Mouse (Mus musculus): ENCODE measurements around the gene 4930564D02Rik. TPM values are rescaled to one million over a fixed set of nuclear protein-coding genes. Genes with fewer than 3 reads are reported as not detected.

Gene 4930564D02Rik
- polyA plus RNA-seq, 1 experiment, result not detected

DNA sequence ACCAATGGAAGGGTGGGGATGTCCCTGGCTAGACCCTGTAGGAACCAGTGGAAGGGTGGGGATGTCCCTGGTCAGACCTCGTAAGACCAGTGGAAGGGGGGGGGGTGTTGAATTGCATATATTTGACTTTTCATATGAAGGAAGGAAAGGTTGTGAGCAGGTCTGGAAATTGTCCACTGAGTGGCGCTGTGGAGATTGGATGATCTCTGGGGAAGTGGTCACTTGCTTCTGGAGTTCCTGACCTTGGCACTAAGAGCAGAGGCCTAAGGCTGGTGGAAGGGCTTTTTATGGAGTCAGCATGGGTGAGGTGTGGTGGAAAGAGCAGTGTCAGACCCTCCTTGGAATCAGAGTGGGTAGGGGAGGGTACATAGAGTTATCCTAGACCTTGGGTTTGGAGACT is 27.8 kb downstream of the 4930564D02Rik start:
- no peaks in the 10 kb centered on the region for H3K4me1 ChIP-seq (replicated peaks; ENCODE audit: control insufficient read depth, insufficient read depth, low read length)
- WGBS, result 76% methylated on average over 2 of the region's 2 CpGs
- TF ChIP-seq CTCF (IDR thresholded peaks at IDR 0.05; ENCODE audit: borderline replicate concordance, control insufficient read depth, extremely low read depth, insufficient read depth, low read length, poor library complexity) (no peak), POLR2A (IDR thresholded peaks at IDR 0.05; ENCODE audit: control insufficient read depth, extremely low read depth, insufficient read depth, low read length, poor library complexity) (no peak)
- no peaks in the 10 kb centered on the region for H3K27me3 ChIP-seq (ENCODE audit: control insufficient read depth, insufficient read depth, low read length)
- no peaks in the 10 kb centered on the region for H3K36me3 ChIP-seq (ENCODE audit: control insufficient read depth, insufficient read depth, low read length)
- DNase-seq, result no peak
- H3K27ac ChIP-seq (ENCODE audit: control insufficient read depth, insufficient read depth, low read length), result no peak overlapping the region
- no peak overlapping the region for H3K4me3 ChIP-seq (ENCODE audit: control insufficient read depth, insufficient read depth, low read length)

DNA sequence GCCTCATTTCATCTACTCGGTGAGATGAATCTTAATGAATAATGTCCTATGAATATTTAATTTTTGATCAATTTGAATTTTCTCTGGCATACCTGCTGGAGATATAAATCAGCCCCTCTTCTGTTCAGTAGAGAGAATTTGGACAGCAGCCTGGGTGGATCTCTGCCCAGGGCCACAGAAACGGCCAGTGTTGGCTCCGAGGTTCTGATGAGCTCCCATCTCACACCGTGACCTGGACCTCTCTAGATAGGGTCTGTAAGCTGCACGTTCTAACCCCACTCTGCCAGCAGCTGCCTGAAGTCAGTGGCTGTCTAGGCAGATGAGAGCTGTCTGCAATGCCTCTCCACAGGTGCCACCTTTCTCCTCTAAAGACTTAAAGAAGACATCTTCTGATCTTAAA is 28.4 kb downstream of the 4930564D02Rik start:
- H3K36me3 ChIP-seq (ENCODE audit: control insufficient read depth, insufficient read depth, low read length), result no peaks in the 10 kb centered on the region
- no peaks in the 10 kb centered on the region for H3K4me1 ChIP-seq (replicated peaks; ENCODE audit: control insufficient read depth, insufficient read depth, low read length)
- no peak for TF ChIP-seq POLR2A (IDR thresholded peaks at IDR 0.05; ENCODE audit: control insufficient read depth, extremely low read depth, insufficient read depth, low read length, poor library complexity)
- no peak for TF ChIP-seq CTCF (IDR thresholded peaks at IDR 0.05; ENCODE audit: borderline replicate concordance, control insufficient read depth, extremely low read depth, insufficient read depth, low read length, poor library complexity)
- DNase-seq, result no peak
- H3K4me3 ChIP-seq (ENCODE audit: control insufficient read depth, insufficient read depth, low read length), result no peak overlapping the region
- WGBS, result 94% methylated on average over 5 of the region's 5 CpGs
- H3K27me3 ChIP-seq (ENCODE audit: control insufficient read depth, insufficient read depth, low read length), result no peaks in the 10 kb centered on the region
- no peak overlapping the region for H3K27ac ChIP-seq (ENCODE audit: control insufficient read depth, insufficient read depth, low read length)

DNA sequence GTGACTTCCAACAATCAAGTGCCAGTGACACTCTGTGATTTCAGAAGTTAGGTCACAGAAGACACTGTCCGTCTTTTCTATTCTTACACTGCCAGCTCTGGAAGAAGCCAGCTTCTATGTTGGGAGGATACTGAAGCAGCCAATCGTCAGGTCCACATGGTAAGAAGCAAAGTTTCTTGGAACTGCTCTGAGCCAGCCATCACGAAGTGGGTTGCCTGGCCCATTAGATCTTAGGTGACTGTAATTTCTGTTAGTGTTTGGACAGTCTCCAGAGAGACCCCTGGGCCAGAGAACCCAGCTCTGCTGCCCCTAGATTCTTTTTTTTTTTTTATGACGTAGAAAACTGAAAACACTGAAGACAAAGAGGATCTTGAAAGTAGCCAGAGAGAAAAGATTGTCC is 30.9 kb downstream of the 4930564D02Rik start:
- no peak overlapping the region for H3K4me3 ChIP-seq (ENCODE audit: control insufficient read depth, insufficient read depth, low read length)
- H3K4me1 ChIP-seq (replicated peaks; ENCODE audit: control insufficient read depth, insufficient read depth, low read length), result no peaks in the 10 kb centered on the region
- H3K36me3 ChIP-seq (ENCODE audit: control insufficient read depth, insufficient read depth, low read length), result no peaks in the 10 kb centered on the region
- DNase-seq, result no peak
- no peak for TF ChIP-seq CTCF (IDR thresholded peaks at IDR 0.05; ENCODE audit: borderline replicate concordance, control insufficient read depth, extremely low read depth, insufficient read depth, low read length, poor library complexity)
- no peak for TF ChIP-seq POLR2A (IDR thresholded peaks at IDR 0.05; ENCODE audit: control insufficient read depth, extremely low read depth, insufficient read depth, low read length, poor library complexity)
- H3K27ac ChIP-seq (ENCODE audit: control insufficient read depth, insufficient read depth, low read length), result no peak overlapping the region
- 85% methylated on average over 4 of the region's 4 CpGs for WGBS
- no peaks in the 10 kb centered on the region for H3K27me3 ChIP-seq (ENCODE audit: control insufficient read depth, insufficient read depth, low read length)

DNA sequence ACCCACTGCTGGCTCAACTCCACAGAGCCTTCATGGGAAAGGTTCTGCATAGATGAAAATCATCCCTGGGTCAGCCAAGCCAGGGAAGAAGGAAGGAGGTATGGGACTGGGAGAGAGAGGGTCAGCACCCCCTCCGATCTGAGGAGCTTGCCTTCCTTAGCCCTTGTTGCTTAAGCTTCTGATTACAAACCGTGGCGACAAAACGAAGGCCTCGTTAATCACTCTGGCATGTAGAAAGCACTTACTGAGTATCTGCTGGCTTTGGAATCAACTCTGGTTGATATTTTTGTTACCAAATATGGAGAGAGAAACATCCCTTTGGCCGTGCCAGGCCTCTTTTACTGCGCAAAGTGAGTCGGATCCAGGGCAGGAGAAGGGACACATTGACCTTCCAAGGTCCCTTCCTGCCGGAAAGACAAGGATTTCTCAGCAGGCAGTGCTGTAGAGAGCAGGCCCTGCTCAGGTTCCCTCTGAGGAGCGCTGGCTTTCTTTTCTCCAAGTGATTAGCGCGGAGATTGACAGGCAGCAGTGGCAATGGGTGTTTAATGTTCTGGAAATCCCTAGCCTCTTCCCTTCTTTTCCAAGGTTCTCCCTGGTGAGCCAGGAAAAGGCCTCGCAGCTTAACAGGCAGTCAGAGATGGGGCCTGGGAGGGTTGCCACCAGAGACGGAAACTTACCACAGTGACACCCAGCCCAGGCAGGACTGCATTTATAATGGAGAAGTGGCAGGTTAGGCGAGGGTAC is 33.1 kb downstream of the 4930564D02Rik start:
- DNase-seq, result no peak
- no peaks in the 10 kb centered on the region for H3K36me3 ChIP-seq (ENCODE audit: control insufficient read depth, insufficient read depth, low read length)
- no peaks in the 10 kb centered on the region for H3K27me3 ChIP-seq (ENCODE audit: control insufficient read depth, insufficient read depth, low read length)
- no peak for TF ChIP-seq POLR2A (IDR thresholded peaks at IDR 0.05; ENCODE audit: control insufficient read depth, extremely low read depth, insufficient read depth, low read length, poor library complexity)
- no peak for TF ChIP-seq CTCF (IDR thresholded peaks at IDR 0.05; ENCODE audit: borderline replicate concordance, control insufficient read depth, extremely low read depth, insufficient read depth, low read length, poor library complexity)
- peak overlapping the region; percentile 29; the same call in 1 of the 2 replicates for H3K27ac ChIP-seq (ENCODE audit: control insufficient read depth, insufficient read depth, low read length)
- WGBS, result 90% methylated on average over 15 of the region's 15 CpGs
- no peak overlapping the region for H3K4me3 ChIP-seq (ENCODE audit: control insufficient read depth, insufficient read depth, low read length)
- no peaks in the 10 kb centered on the region for H3K4me1 ChIP-seq (replicated peaks; ENCODE audit: control insufficient read depth, insufficient read depth, low read length)

DNA sequence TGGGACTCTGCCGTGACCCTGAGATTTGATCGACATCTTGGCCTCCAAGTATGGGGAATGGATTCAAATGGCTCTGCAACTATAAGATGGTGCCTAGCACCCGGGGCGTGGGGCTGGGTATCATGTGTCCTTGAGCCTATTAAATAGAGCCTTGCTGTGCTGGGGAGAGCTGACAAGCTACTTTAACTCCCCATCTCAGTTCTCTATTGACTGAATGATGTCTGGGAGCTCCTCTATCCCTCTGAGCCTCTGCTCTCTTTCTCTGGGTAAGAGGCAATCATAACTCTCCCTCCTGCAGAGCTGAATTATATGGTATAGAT is 33.6 kb downstream of the 4930564D02Rik start:
- H3K27ac ChIP-seq (ENCODE audit: control insufficient read depth, insufficient read depth, low read length), result peak overlapping the region; percentile 29; the same call in 1 of the 2 replicates

DNA sequence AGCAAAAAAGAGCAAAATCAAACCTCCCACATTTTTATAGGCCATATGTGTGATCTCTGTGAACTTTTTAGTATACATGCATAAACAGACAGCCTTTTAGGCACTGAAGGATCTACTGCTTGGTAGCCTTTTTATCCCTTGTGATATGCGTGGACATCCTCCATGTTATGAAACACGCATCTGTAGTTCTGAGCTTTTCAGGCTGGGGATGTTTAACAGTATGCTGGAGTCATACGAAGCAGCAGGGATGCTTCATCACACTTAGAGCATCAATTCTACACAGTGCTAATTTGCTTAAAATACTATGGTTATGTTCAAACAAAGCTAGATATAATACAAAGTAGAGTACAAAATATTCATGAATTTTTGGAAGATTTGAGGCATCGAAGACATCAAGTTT is 39.2 kb downstream of the 4930564D02Rik start:
- DNase-seq, result no peak
- Histone ChIP-seq H3K27ac (ENCODE audit: control insufficient read depth, insufficient read depth, low read length) (no peak overlapping the region), H3K4me1 (replicated peaks; ENCODE audit: control insufficient read depth, insufficient read depth, low read length) (no peaks in the 10 kb centered on the region), H3K36me3 (ENCODE audit: control insufficient read depth, insufficient read depth, low read length) (no peaks in the 10 kb centered on the region), H3K4me3 (ENCODE audit: control insufficient read depth, insufficient read depth, low read length) (no peak overlapping the region), H3K27me3 (ENCODE audit: control insufficient read depth, insufficient read depth, low read length) (no peaks in the 10 kb centered on the region)
- no peak for TF ChIP-seq CTCF (IDR thresholded peaks at IDR 0.05; ENCODE audit: borderline replicate concordance, control insufficient read depth, extremely low read depth, insufficient read depth, low read length, poor library complexity)
- no peak for TF ChIP-seq POLR2A (IDR thresholded peaks at IDR 0.05; ENCODE audit: control insufficient read depth, extremely low read depth, insufficient read depth, low read length, poor library complexity)
- WGBS, result 97% methylated on average over 4 of the region's 4 CpGs

More for the DNA sequence above, 33.6 kb downstream of the 4930564D02Rik start:
- no peaks in the 10 kb centered on the region for H3K36me3 ChIP-seq (ENCODE audit: control insufficient read depth, insufficient read depth, low read length)
- H3K4me1 ChIP-seq (replicated peaks; ENCODE audit: control insufficient read depth, insufficient read depth, low read length), result no peaks in the 10 kb centered on the region
- TF ChIP-seq CTCF (IDR thresholded peaks at IDR 0.05; ENCODE audit: borderline replicate concordance, control insufficient read depth, extremely low read depth, insufficient read depth, low read length, poor library complexity), result no peak
- TF ChIP-seq POLR2A (IDR thresholded peaks at IDR 0.05; ENCODE audit: control insufficient read depth, extremely low read depth, insufficient read depth, low read length, poor library complexity), result no peak
- H3K27me3 ChIP-seq (ENCODE audit: control insufficient read depth, insufficient read depth, low read length), result no peaks in the 10 kb centered on the region
- no peak overlapping the region for H3K4me3 ChIP-seq (ENCODE audit: control insufficient read depth, insufficient read depth, low read length)
- 92% methylated on average over 4 of the region's 4 CpGs for WGBS
- DNase-seq, result no peak

All from thymus, adult 2 months (tissue).